Comparison of ENCODE assay signal across 27 mouse cellular contexts in genomic region chr19:53657437-53657836, GRCm38 (mm10).
"Had no signal": no experiment of that assay in that cellular context is flagged by ENCODE, and none has a peak within 500 bp of the region (broad histone marks: within the 10 kb centered on the region; RNA-seq: fewer than 3 reads in every experiment).

No protein-coding gene starts in this region.

- ATAC-seq: forebrain, embryonic 16.5 days; hindbrain, embryonic 16.5 days; inflammation-experienced regulatory T-cells, adult 6 months; intestine, embryonic 15.5 days; intestine, postnatal 0 days; liver, embryonic 12.5 days had no signal

- H3K9ac ChIP-seq: heart, embryonic 12.5 days; hindbrain, embryonic 12.5 days; hindbrain, embryonic 14.5 days; intestine, embryonic 15.5 days; kidney, embryonic 15.5 days; limb, embryonic 13.5 days; limb, embryonic 15.5 days; liver, embryonic 12.5 days; liver, embryonic 14.5 days had no signal

- H3K36me3 ChIP-seq: heart, embryonic 12.5 days; hindbrain, embryonic 10.5 days; hindbrain, embryonic 12.5 days; intestine, embryonic 15.5 days; kidney, embryonic 15.5 days; limb, embryonic 13.5 days; limb, embryonic 15.5 days; liver, embryonic 12.5 days had no signal

- H3K27ac ChIP-seq: gastrocnemius, adult 2 months; hindbrain, embryonic 10.5 days; hindbrain, embryonic 12.5 days; hindbrain, embryonic 14.5 days; intestine, embryonic 15.5 days; kidney, embryonic 15.5 days; kidney, postnatal 0 days; limb, embryonic 13.5 days; limb, embryonic 15.5 days; liver, embryonic 12.5 days; liver, embryonic 14.5 days had no signal

- DNase-seq: gastrocnemius, adult 2 months; gastrocnemius, postnatal 10 days; gastrocnemius, postnatal 25 days; heart, postnatal 10 days; heart, postnatal 36 days; kidney, adult 2 months; kidney, adult 9 months; kidney, postnatal 14 days; kidney, postnatal 36 days; layer of hippocampus, adult 9-11 months; layer of hippocampus, postnatal 36 days; left cerebral cortex, postnatal 4 days had no signal

- H3K27me3 ChIP-seq: heart, embryonic 12.5 days; hindbrain, embryonic 12.5 days; intestine, embryonic 15.5 days; liver, embryonic 12.5 days had no signal

- H3K4me3 ChIP-seq: gastrocnemius, adult 2 months; heart, embryonic 12.5 days; hindbrain, embryonic 10.5 days; hindbrain, embryonic 12.5 days; intestine, embryonic 15.5 days; kidney, embryonic 15.5 days; limb, embryonic 13.5 days; limb, embryonic 15.5 days; liver, embryonic 12.5 days had no signal

- H3K9me3 ChIP-seq: heart, embryonic 12.5 days; hindbrain, embryonic 10.5 days; hindbrain, embryonic 12.5 days; intestine, embryonic 15.5 days; kidney, embryonic 15.5 days; limb, embryonic 13.5 days; limb, embryonic 15.5 days; liver, embryonic 12.5 days had no signal

- H3K4me2 ChIP-seq: heart, embryonic 12.5 days; hindbrain, embryonic 12.5 days; hindbrain, embryonic 14.5 days; intestine, embryonic 15.5 days; kidney, embryonic 15.5 days; limb, embryonic 13.5 days; limb, embryonic 15.5 days; liver, embryonic 12.5 days had no signal

- H3K4me1 ChIP-seq: liver, embryonic 12.5 days had no signal
